Mouse (Mus musculus): Measurements from ENCODE around the gene Piwil1.

The Piwil1 gene

GRCm38 (mm10) chr5:128702224-128702623 lies at the start of gene Piwil1:
Gene Piwil1 (plus strand): TSS chr5:128702524.
- no peak for DNase-seq

GRCm38 (mm10) chr5:128656496-128657135 lies 45.7 kb upstream of the Piwil1 start:
- no peak for DNase-seq

- no peak for DNase-seq
These were observed 42.2 kb upstream of the Piwil1 start for GRCm38 (mm10) chr5:128660101-128660500.

- no peak for DNase-seq
These were observed 39.4 kb upstream of the Piwil1 start for GRCm38 (mm10) chr5:128662881-128663280.

- DNase-seq: no peak
These were observed 38.3 kb upstream of the Piwil1 start for GRCm38 (mm10) chr5:128663976-128664375.

- no peak for DNase-seq
These were observed 37.3 kb upstream of the Piwil1 start for GRCm38 (mm10) chr5:128665045-128665444.

- DNase-seq: no peak
These were observed 35.0 kb upstream of the Piwil1 start for GRCm38 (mm10) chr5:128667303-128667702.

GRCm38 (mm10) chr5:128674124-128674523 lies 28.2 kb upstream of the Piwil1 start:
- no peak for DNase-seq

GRCm38 (mm10) chr5:128677373-128677772 lies 25.0 kb upstream of the Piwil1 start:
- no peak for DNase-seq

GRCm38 (mm10) chr5:128677861-128678260 lies 24.5 kb upstream of the Piwil1 start:
- DNase-seq: no peak

GRCm38 (mm10) chr5:128681456-128681855 lies 20.9 kb upstream of the Piwil1 start:
- no peak for DNase-seq

GRCm38 (mm10) chr5:128684192-128684591 lies 18.1 kb upstream of the Piwil1 start:
- DNase-seq: no peak

GRCm38 (mm10) chr5:128684621-128685020 lies 17.7 kb upstream of the Piwil1 start:
- DNase-seq: no peak

- DNase-seq: no peak
These were observed 15.2 kb upstream of the Piwil1 start for GRCm38 (mm10) chr5:128687139-128687538.

- no peak for DNase-seq
These were observed 8.2 kb upstream of the Piwil1 start for GRCm38 (mm10) chr5:128694107-128694506.

GRCm38 (mm10) chr5:128694611-128695325 lies 7.6 kb upstream of the Piwil1 start:
- no peak for DNase-seq

GRCm38 (mm10) chr5:128696824-128697223 lies 5.5 kb upstream of the Piwil1 start:
- DNase-seq: no peak

GRCm38 (mm10) chr5:128700716-128701115 lies 1.6 kb upstream of the Piwil1 start:
- no peak for DNase-seq

GRCm38 (mm10) chr5:128703688-128704087 lies 1.4 kb downstream of the Piwil1 start:
- no peak for DNase-seq

- DNase-seq: no peak
These were observed 2.0 kb downstream of the Piwil1 start for GRCm38 (mm10) chr5:128704134-128704904.

- no peak for DNase-seq
These were observed 4.1 kb downstream of the Piwil1 start for GRCm38 (mm10) chr5:128706467-128706866.

- DNase-seq: no peak
These were observed 4.9 kb downstream of the Piwil1 start for GRCm38 (mm10) chr5:128707271-128707670.

GRCm38 (mm10) chr5:128708929-128709328 lies 6.6 kb downstream of the Piwil1 start:
- no peak for DNase-seq

- DNase-seq: no peak
These were observed 8.3 kb downstream of the Piwil1 start for GRCm38 (mm10) chr5:128710596-128710995.

Data from thymus, adult 18-20 months (tissue).